ENCODE assay signal across 8 mouse cellular contexts in genomic region chr9:41890273-41891141, GRCm38 (mm10).
DNase-seq lines count a peak whose midpoint lies in the region; ATAC-seq lines count a peak whose summit lies in the region.

No protein-coding gene starts in this region.

- WGBS in hindbrain, embryonic 13.5 days = under 1% methylated on average over 38 of the region's 42 CpGs

- no peaks in the 10 kb centered on the region for H3K9me3 ChIP-seq in hindbrain, embryonic 13.5 days

- peak overlapping the region; percentile 25 for H3K4me3 ChIP-seq in hindbrain, embryonic 13.5 days

- H3K36me3 ChIP-seq in hindbrain, embryonic 13.5 days = no peaks in the 10 kb centered on the region

- peaks cover 39% of the 10 kb centered on the region for H3K4me1 ChIP-seq in hindbrain, embryonic 13.5 days (replicated peaks)

- peak overlapping the region; percentile 53 for H3K4me2 ChIP-seq in hindbrain, embryonic 13.5 days

- 0 out of 2 replicates have a peak, but pooled peaks have one; percentile 22 for ATAC-seq in common myeloid progenitor, adult 5-6 weeks (replicated peaks; ENCODE audit: low read depth, poor library complexity, severe bottlenecking)
- peak; percentile 98 for ATAC-seq in hindbrain, embryonic 13.5 days (ENCODE audit: low FRiP score)
- no peak for ATAC-seq in erythroid progenitor cell, adult 5-6 weeks (replicated peaks; ENCODE audit: low FRiP score, poor library complexity, severe bottlenecking)

- H3K9ac ChIP-seq in hindbrain, embryonic 13.5 days = peak overlapping the region; percentile 73

- no peaks in the 10 kb centered on the region for H3K27me3 ChIP-seq in hindbrain, embryonic 13.5 days

- DNase-seq in adrenal gland, postnatal 10 days = peak; percentile 66
- DNase-seq in gastrocnemius, adult 18-20 months (ENCODE audit: low spot score) = peak; percentile 50
- DNase-seq in left cerebral cortex, adult 18-20 months (ENCODE audit: low spot score in 2 of 2) = peak; percentile 53 to 62
- DNase-seq in lung, postnatal 10 days = peak; percentile 74
- DNase-seq in right cerebral cortex, adult 2 months (ENCODE audit: low spot score in 2 of 2) = peak; percentile 67 to 73

- peak overlapping the region; percentile 98 for H3K27ac ChIP-seq in hindbrain, embryonic 13.5 days
